Mouse (Mus musculus): Measurements from ENCODE around the gene Ccdc189.
"Not testable (repeated sequence)": the region's sequence is repeated elsewhere in the genome, so short reads cannot be mapped to it uniquely, and the experiment has no call there.

The Ccdc189 gene

GRCm38 (mm10) chr7:127588011-127588871, at the start of gene Ccdc189, which contains the start of gene Rnf40:
Gene Ccdc189, minus strand, starts transcription at chr7:127588595.
Gene Rnf40, plus strand, starts transcription at chr7:127588767.
- DNase-seq (ENCODE audit: low spot score) = peak; percentile 85

- DNase-seq (ENCODE audit: low spot score) = peak; percentile 54
Measured at GRCm38 (mm10) chr7:127636963-127637362, 48.6 kb upstream of the Ccdc189 start.

DNA sequence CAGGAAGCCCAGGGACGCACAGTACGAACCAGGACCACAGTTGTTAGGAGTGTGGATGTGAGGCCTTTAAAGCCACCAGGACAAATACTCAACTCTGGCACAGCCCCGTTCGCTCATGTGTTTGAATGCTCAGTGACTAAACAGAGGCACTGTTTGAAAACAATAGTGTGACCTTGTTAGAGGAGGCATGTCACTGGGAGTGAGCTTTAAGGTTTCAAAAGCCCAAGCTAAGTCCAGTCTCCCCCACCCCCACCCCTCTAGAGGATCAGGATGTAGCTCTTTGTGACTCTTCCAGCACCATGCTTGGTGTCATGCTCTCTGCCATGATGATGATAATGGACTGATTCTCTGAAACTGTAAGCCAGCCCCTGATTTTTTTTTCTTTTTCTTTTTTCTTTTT, 43.0 kb upstream of the Ccdc189 start:
- DNase-seq (ENCODE audit: low spot score) = no peak

GRCm38 (mm10) chr7:127628646-127629045, 40.3 kb upstream of the Ccdc189 start:
- DNase-seq (ENCODE audit: low spot score) = no peak

DNA sequence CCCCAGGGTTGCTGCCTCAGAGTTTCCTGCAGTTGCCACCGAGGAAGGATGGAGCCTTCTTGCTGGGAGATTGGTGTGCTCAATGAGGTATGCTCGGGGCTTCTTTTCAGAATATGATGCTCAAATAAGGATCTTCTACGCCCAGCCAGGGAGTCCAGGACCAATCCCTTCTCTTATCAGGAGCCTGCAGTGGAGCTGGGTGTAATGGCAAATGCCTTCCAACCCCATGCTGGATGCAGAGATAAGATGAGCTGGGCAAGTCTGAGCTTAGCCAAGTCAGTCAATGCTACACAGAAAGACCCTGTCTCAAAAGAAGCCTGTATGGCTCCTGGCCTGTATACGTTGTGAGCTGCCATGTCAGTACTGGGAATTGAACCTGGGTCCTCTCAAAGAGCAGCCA, 38.1 kb upstream of the Ccdc189 start:
- DNase-seq (ENCODE audit: low spot score) = no peak

DNA sequence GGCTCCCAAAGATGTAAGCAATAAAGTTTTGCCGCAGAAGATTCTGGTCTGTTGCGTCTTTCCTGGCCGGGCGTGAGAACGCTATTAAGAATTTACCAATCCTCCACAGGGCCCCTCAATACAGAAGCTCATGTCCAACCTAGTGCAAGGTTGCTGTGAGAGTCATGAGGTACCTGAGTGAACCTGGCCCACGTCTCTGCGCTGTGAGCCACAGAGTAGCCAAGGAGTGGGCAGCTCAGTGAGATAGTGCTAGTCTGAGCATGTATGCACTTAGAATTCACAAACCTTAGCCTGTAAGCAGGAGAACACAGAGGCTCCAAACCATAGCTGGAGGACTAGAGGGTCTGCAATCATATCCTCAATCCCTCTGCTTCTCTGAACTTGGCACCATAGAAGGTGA, 37.6 kb upstream of the Ccdc189 start:
- no peak for DNase-seq (ENCODE audit: low spot score)

- not testable (repeated sequence) for DNase-seq (ENCODE audit: low spot score)
Measured at GRCm38 (mm10) chr7:127618402-127618801, 30.0 kb upstream of the Ccdc189 start.

GRCm38 (mm10) chr7:127617962-127618361, 29.6 kb upstream of the Ccdc189 start:
- DNase-seq (ENCODE audit: low spot score) = no peak

DNA sequence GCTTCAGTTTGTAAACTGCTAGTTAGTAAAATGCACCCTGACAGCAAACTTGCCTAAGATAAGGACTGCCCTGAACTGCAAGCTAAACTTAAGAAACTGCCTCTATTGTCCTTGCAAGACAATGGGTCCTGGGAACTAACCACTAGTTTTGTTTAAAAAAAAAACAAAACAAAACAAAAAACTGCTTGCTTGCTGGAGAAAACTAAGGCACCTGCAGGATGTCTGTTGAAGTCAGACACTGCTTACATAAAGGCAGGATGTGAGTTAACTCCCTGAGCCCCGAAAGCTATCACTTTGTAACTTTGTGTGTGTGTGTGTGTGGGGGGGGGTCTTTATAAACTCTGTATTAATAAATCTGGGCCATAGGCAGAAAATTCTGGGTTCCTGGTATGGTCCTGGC, 28.5 kb upstream of the Ccdc189 start:
- DNase-seq (ENCODE audit: low spot score) = no peak

- no peak for DNase-seq (ENCODE audit: low spot score)
Measured at GRCm38 (mm10) chr7:127616336-127616735, 27.9 kb upstream of the Ccdc189 start.

GRCm38 (mm10) chr7:127614891-127615843, 26.8 kb upstream of the Ccdc189 start, which contains the start of gene Zfp629:
Gene Zfp629, minus strand, starts transcription at chr7:127615797.
- DNase-seq (ENCODE audit: low spot score) = peak; percentile 73

DNA sequence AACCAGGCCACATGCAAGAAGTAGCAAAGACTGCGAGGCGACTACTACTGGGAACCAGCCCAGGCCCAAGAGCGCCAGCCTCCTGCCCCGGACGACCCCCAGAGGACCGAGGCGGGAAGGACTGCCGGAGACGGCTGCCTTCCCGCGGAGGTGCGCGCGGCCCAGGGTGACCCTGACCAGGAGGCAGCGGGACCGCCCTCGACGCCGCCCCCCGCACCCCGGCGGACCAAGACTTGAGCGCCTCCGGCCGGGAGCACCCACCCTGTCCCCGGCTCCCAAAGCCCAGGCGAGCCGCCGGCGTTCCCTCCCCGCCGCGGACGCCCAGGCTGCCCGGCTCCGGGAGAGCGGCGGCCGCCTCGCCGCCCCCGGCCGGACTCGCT, 26.1 kb upstream of the Ccdc189 start:
- DNase-seq (ENCODE audit: low spot score) = peak; percentile 33

- no peak for DNase-seq (ENCODE audit: low spot score)
Measured at GRCm38 (mm10) chr7:127614091-127614490, 25.7 kb upstream of the Ccdc189 start.

- DNase-seq (ENCODE audit: low spot score) = no peak
Measured at GRCm38 (mm10) chr7:127613501-127613900, 25.1 kb upstream of the Ccdc189 start.

- DNase-seq (ENCODE audit: low spot score) = no peak
Measured at GRCm38 (mm10) chr7:127611561-127611960, 23.2 kb upstream of the Ccdc189 start.

DNA sequence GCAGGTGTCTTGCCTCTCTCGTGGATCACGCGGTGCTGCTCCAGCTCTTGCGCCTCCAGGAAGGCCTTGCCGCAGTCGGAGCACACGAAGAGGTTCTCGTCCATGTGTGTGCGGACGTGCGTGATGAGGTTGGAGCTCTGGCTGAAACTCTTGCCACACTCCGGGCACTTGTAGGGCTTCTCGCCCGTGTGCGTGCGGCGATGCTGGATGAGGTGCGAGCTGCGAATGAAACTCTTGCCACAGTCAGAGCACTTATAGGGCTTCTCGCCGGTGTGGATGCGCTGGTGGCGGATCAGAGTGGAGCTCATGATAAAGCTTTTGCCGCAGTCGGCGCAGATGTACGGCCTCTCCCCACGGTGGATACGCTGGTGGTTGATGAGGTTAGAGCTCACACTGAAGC, 22.6 kb upstream of the Ccdc189 start:
- no peak for DNase-seq (ENCODE audit: low spot score)

- no peak for DNase-seq (ENCODE audit: low spot score)
Measured at GRCm38 (mm10) chr7:127607150-127607549, 18.8 kb upstream of the Ccdc189 start.

DNA sequence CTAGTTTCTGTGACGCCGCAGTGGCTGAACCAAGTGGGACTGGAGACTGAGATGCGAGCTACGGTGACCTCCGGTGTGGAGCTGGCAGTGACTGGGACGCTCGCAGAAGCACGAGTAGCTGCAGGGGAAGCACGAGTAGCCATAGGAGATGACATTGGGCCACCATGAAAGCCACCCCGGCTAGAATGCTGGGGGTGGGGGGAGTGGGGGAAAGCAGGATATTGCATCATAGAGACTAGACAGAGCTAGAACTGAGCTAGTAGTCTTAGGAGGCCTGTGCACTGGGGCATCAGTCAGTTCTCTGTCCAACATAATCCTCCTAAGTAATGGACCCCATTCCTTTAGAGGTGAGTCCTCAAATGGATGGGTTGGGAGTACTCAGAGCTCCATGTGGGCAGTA, 15.9 kb upstream of the Ccdc189 start:
- DNase-seq (ENCODE audit: low spot score) = no peak

DNA sequence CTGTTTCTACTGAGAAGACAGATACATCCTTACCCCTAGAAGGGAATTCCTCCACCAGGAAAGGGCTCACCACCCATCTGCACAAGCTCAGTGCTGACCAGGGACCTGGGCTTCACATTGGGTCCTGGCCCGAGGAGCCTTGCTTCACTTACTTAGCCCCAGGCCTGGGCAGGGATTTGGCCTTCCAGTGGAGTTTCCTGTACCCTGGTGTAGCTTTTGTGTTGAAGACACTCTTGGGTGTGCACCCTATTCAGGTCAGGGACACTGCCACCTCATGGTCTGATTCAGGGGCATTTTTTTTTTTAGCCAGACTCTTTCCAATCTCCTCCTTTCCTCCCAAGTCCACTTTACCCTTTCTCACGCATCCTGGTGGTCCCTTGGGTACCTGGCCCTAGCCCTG, 14.5 kb upstream of the Ccdc189 start:
- DNase-seq (ENCODE audit: low spot score) = no peak

DNA sequence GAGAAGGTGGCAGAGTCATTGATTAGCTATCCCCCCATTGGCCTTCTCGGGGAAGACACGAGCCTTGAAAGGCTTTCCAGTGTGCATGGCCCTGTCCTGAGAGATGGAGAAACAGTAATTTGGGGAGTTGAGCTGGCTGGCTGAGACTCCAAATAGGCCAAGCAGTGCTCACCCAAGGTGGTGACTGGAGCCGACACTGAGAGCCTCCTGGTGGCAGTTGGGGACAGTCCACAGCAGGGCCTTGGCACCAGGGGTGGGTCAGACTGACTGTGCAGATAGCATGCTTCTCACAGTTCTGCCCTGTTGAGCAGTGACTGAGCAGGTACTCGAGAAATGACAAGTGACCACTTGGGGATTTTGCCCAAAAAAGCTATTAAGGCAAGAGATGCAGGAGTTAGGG, 13.3 kb upstream of the Ccdc189 start:
- DNase-seq (ENCODE audit: low spot score) = no peak

- no peak for DNase-seq (ENCODE audit: low spot score)
Measured at GRCm38 (mm10) chr7:127600612-127601011, 12.2 kb upstream of the Ccdc189 start.

GRCm38 (mm10) chr7:127596747-127597146, 8.4 kb upstream of the Ccdc189 start:
- DNase-seq (ENCODE audit: low spot score) = no peak

DNA sequence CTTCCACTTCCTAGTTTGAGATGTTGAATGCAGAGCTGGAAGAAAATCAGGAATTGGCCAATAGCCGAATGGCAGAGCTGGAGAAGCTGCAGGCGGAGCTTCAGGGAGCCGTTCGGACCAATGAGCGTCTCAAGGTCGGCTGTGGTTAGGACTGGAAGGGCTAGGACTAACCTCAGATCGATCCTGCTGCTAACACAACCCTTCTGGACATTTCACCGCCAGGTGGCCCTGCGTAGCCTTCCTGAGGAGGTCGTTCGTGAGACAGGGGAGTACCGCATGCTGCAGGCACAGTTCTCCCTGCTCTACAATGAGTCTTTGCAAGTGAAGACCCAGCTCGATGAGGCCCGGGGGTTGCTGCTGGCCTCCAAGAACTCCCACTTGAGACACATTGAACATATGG, 4.2 kb upstream of the Ccdc189 start:
- DNase-seq (ENCODE audit: low spot score) = no peak
